Mouse (Mus musculus): ENCODE measurements around the gene Otor.

Gene Otor

DNA sequence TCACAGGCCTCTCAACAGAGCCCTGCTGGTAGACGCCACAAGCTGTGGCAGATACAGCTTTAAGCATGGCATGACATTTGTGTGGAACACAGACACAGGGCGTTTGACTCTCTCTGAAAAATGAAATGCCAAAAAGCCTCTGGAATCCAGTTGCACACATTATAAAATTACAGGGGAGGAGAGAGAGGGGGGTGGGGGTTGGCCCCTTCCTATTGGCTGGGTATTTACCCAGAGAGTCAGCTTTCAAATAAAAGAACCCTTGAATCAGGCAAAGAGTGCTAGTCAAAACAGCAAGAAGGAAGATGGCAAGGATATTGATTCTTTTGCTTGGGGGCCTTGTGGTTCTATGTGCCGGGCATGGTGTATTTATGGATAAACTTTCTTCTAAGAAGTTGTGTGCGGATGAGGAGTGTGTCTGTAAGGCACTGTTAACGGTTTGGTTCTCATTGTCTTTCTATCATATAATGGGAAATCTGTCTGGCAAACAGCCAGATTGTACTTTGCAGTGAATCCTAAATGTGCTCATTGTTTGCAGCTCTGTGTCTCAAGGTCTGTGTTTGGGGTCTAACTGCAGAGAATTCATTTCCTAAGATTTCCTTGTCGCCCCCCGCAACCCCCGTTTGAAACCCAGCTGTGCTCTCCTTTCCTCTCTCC, at the start of gene Otor:
Otor (plus strand) TSS at position 276 of the 654 bp plus-strand sequence.
- DNase-seq (ENCODE audit: low read depth, low spot score): no peak

DNA sequence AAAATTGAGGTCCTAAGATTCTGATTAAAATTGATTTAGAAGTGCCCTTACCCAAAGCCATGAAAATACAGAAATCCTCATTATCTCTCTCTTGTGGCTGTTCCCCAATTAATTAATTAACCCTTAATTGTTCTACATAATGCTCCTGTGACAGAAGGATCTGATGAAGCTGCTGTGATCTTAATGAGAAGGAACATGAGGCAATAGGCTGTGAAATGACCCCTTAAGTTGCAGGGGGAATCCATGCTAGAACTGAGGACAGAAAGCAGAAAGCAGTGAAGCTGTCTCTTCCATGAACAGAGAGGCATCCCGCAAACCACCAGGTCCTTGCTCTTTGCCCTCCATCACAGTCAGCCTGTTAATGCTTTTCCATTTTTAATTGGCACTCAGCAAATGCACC, 47.0 kb upstream of the Otor start:
- DNase-seq (ENCODE audit: low read depth, low spot score): no peak

DNA sequence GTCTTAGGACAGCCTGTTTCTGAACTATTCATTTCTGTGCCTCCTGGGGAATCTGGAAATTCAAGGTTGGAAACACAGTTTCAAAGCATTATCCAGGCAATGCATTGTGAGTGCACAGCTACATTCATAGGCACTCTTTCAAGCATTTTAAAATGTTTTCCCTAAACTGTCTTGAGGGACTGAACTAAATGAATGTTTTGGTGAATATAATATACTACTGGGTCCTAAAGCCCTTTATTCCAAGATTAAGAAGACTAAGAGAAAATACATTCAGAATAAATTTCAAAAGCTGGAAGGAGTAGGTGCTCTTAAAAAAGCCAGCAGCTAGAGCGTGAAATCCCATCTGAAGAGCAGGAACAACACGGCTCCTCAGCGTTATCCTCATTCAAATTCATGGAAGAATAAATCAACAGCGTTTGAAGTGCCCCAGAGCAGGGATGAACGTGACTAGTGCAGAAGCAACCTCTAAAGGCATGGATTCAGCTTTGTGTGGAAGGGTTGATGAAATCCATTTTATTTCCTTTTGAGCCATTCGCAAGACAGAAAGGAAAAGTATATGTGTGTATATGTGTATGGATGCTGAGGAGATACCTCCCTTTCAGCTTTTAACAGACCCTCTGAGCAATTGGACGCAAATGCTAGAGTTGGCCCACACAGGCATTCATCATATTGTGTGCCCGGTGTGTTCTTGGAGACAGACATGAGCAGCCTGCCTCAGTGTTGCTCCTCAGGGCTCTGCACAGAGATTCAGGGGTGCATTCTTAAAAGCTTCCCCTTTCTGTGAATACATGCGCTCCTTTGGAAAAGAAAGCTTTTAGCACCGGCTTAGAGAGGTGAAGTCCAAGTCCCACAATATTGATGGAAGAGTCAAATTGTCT, 45.7 kb upstream of the Otor start:
- no peak for DNase-seq (ENCODE audit: low read depth, low spot score)

DNA sequence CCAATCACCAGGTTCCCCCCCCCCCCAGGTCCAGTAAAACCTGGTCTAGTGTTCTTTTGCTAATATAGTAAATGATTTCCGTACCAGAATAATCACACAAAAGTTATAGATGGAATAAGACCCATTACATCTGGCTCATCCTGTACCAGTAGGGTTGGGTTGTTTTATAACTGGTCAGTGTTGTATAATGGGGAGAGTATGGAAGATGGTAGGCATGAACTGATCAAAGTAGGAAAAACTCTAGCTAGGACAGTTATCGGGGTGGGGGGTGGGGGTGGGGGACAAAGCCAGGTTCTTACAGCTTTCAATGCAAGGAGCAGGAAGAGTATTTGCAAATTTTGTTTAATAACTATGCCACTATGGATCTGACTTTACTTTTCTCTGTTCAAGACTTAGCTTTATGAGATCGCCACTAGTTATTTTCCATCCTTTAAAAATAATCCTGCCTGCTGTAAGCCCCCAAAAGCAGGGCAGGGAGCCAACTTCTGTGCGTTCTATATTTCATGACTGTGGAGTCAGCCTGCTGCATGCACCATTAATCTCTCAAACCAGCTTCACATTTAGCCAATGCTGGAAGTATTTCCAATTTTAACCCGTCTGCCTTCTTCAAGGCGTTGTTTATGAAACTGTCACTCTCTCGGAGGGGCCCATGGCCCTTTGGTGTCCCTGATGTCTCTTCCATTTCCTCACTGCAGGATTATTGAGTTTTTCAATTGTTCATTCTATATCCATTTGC, 43.8 kb upstream of the Otor start:
- DNase-seq (ENCODE audit: low read depth, low spot score): no peak

DNA sequence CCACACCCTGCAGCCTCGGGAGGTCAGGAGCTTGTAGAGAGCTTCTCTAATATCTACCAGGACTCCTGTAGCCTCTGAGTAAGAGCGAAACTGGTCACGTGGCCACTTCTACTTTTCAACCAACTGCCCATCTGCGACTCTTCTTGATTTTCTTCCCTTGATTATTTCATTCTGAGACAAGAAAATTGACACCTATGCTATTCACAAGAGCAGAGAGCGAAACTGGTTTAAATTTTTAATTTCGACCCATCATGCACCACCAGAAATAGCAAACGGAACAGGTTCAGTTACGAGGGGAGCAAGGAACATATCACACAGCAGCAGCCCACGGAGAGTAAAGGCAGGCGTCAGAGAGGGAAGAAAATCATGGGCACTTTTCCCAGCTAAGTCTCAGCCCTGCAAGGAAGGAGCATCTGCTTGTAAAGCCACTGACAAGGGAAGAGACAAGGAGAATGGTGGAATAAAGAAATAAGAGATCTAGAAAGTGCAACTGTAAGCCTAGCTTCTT, 43.1 kb upstream of the Otor start:
- DNase-seq (ENCODE audit: low read depth, low spot score): no peak

DNA sequence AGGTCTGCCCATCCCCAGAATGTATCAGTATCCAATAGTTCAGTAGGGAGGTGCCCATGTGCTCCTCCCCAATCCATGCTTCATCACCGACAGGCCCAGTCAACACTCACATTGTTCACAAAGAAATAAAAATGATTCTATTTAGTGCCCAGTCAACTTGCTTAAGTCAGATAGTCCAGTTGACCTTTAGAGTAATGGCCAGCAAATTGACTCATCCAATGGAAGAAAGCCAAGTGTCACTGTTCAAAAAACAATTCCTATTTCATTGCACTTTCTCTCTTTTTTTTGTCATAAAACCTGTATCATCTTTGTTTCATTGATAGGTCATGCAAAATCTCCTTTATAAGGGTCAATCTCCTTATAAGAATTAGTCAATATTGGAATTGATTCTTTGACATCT, 36.7 kb upstream of the Otor start:
- DNase-seq (ENCODE audit: low read depth, low spot score): no peak

DNA sequence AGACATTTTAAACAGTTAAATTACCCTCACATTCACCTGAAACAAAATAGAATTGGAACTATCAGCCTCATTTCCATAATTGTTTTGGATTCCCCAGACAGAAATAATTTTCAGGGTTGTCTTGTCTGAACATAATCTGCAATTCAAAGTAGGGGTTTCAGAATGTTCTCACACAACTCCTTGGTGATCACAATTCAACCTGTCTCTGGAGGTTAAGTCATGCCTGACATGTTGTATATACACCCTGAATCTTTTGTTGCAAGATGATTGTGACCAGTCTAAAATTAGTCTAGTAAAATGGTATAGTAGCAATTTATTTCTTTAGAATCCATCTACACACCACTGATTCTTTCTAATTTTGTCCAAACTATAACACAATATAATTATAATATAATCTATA, 23.0 kb upstream of the Otor start:
- no peak for DNase-seq (ENCODE audit: low read depth, low spot score)

DNA sequence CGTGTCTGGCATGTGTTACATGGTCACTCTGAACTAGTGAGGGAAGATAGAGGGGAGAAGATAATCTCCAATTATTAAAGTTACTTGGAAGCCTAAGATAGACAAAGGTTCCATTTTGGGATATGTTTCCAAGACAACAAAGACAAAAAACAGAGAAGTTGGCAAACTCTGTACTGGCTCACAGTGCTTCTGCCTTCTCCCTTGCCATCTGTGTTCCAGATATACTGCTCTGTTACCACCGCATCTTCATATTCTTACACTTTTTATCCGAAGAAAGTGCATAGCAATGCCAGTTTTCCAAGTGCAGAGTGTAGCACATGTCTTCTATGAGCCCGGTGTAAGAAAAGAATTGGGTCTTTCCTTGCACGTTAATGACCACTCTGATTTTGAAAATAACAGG, 21.5 kb upstream of the Otor start:
- DNase-seq (ENCODE audit: low read depth, low spot score): no peak

DNA sequence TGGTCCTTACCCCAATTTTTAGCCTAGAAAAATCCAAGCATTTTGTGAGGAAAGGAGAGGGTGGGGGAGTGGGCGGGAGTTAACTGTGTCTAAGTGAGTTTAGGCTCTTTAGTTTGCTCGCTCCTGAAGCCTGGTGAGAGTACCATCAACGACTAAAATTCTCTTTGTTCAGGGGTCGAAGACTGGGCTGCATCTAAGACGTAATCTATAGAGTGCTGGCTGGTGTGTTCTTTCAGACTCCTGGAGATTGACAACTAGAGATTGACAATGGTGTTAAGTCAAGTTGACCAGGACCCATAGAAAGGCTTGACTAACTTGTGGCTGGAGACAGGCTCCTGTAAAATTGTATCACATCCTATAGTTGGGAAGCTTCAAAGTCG, 15.9 kb upstream of the Otor start:
- DNase-seq (ENCODE audit: low read depth, low spot score): no peak

DNA sequence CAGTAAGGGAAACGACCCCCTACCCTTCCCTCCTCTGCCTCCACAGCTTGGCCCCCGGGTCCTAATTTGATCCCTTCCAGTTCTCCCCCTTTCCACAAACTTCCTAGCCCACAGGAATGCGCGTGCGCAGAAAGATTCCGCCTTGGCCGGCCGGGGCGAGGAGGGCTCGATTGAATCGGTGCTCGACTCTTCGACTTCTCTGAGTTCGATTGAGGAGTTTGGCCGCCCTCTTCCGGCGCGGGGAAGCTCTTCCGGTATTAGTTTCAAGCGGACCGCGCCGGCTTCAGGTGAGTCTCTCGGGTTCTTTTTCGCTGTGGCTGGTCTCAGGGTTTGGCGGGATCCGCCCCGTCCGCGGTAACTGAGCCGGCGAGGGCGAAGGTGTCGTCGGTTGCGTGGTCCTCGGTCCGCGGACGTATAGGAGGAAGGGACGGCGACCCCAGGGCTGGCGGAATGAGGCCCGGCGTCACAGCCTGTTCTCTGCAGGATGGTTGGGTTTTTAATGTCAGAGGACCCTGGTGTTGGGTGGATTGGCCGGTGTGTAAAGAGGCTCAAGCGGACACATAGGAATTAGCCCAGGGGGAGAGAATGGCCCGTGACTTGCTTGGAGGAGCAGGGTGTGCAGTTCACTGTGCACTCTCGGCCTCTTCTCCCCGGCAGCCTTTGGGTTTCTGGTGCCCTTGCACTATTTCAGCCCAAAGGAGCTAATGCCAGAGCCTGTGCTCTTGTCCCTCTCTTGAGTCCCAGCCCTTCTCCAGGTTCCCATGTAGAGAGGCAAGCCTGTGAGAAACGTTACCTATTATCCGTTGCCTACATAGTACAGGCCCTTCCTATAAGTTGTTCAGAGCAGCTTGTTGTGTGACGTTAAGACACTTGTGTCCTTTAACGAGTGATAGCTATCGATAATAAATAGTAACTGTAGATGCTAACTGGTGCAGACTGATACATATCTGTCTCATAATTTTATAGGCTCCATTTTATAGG, 15.2 kb upstream of the Otor start, which contains the start of gene Snrpb2:
Snrpb2 (plus strand) TSS at position 228 of the 981 bp plus-strand sequence.
- DNase-seq (ENCODE audit: low read depth, low spot score): peak; percentile 96

DNA sequence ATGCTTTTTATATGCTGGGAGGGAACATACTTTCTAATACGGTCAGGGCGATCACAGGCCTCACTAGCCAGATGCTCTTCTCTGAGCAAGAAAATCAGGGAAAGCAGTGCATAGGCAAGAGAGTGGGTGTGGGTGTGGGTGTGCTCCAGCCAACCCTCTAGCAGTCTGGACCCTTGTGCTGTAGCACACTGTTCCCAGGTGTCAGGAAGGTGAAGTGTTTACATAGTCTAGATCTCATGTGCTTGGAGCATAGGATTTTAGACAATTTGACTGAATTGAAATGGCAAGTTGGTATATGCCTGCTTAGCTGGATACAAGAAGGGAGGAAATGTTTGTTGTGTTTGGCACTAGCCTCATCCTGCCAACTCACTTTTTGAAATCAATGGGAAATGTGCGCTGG, 12.4 kb upstream of the Otor start:
- no peak for DNase-seq (ENCODE audit: low read depth, low spot score)

DNA sequence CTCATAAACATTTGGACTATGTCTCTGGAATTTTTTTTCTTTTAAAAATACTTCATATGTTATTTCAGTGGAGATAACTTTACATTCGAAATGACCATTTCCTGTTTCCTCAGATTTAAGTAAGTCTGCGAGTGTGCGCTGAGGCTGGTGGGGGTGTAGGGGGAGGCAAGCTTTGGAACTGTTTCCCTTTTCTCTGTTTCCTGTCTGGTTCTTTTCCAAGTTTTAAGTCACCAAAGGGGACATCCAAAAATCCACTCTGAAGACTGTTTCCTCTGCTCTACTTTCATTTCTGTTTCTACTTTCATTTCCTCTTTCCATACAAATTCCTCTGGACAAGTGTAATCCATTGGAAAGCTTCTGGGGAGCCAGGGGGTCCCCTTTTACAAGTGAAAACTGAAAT, 3.4 kb downstream of the Otor start:
- no peak for DNase-seq (ENCODE audit: low read depth, low spot score)

DNA sequence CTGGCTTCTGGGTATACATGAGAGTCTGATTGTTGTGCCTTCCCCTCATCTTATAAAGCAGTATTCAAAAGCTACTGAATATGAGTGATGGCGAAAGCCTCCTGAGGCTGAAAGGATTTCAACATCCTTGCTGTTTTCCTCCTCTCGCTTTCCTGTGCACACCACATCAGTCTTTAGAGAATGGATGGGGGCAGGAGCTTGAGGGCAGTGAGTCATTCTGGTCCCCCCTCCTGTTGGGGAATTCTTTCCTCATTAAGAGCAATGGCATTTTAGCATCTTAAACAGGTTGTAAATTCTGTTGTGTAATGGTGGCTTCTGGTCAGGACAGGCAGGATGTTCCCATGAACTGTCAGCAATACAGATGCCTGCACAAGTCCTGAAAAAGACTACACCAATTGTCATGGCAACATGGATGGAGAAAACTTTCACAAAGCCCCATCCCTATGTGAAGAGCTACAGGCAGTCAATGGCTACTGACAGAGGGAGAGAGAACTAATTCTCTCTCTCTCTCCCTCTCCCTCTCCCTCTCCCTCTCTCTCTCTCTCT, 6.7 kb downstream of the Otor start:
- no peak for DNase-seq (ENCODE audit: low read depth, low spot score)

DNA sequence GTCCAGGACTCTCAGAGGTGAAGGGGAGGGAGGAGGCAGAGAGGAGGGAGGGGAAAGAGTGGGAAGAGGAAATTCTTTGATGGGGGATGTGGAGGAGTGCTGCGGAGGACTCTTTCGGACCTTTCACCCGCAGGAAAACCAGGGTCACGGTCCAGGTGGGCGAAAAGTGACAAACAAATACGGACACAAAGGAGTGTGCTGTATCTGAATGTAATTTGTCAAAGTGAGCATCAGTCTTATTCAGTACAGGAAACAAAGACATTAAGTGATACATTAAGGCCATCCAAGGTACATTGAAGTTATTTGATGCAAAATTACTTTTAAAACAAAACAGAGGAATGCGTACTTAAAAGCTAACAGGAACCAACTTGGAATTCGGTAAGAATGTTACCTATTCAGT, 11.6 kb downstream of the Otor start:
- DNase-seq (ENCODE audit: low read depth, low spot score): peak; percentile 85

DNA sequence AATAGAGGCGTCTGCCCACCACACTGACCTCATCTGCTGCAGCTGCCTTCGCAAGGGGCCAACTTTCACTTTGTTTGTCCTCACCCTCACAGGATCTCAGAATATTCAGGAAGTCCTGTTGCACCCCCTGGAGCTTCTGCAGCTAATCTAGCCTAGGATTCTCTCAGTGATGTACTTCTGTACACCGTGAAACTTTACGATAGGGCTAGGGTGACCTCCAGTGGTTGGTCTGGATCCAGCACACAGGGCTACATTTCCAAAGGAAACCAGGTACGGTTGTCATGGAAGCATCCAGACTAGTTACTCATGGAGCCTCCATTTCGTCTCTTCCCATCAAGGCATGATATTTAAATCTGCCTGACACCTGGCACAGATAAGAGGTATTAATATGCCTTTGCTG, 15.5 kb downstream of the Otor start:
- DNase-seq (ENCODE audit: low read depth, low spot score): peak; percentile 80

DNA sequence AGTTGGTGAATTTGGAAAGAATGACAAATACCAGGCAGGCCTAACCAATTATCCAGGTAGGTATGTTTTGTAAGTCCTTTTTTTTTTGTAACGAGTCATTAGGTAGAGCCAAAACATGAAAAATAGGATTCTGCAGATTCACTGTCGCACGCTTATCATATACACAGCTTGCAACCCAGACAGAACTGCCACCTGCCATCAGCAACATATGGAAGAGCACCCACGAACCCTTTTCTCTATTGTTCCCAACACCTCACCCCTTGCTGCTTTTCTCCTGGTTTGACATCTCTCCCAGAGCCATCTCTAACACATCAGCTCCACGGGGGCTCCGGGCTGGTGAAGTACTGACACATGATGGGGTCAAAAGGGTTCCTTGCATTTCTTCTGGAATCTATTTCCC, 16.5 kb downstream of the Otor start:
- no peak for DNase-seq (ENCODE audit: low read depth, low spot score)

DNA sequence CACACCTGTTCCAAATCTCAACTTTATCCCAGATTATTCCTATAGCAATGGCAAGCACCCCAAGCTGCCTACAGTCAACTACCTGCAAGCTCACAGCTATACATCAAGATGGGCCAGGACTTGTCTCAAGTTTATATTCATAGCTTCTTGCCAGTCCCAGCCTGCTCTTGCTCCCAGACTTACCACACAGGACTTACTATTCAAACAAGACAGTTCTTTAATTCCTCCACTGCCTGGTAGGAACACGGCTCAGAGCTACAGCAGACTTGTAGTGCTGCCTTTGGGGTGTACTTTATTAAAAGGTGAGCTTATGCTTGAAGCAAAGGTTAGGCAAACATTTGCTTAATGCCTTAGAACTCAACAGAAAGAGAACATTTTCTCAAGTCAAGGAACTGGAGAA, 18.9 kb downstream of the Otor start:
- DNase-seq (ENCODE audit: low read depth, low spot score): no peak

DNA sequence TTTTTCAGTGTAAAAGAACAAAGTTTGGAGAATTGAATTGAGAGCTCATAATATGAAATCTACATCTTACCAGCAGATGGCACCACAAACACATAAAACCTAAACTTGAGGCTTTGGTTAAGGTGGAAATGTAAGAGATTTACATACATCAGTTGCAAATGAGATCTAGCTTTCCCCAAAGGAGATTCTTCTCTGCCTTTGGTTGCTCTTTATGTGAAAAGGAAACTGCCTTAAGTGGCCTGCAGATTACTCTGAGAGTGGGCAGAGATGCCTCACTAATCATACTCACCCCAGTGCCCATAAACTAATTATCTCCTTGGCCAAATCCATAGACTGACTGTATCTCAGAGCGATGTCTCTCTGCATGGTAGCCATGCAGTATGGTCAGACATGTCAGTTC, 35.6 kb downstream of the Otor start:
- DNase-seq (ENCODE audit: low read depth, low spot score): peak; percentile 63

DNA sequence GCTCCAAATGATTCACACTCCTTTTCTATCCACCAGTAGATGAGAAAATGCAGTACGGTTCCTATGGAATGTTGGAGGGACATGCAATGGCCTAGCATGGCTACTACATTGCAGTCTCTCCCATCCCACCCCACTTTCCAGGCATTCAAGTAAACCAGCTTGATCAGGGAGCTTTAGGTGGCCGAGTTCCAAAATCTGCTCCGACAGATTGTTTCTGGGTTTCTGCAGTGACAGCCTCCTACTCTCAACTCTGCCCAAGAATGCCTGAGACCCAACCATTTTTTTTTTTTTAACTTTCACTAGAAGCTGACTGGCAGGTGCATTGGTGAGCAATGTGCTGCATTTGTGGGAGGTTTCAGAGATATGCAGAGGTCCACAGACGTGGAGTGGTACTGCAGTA, 36.4 kb downstream of the Otor start:
- DNase-seq (ENCODE audit: low read depth, low spot score): no peak

DNA sequence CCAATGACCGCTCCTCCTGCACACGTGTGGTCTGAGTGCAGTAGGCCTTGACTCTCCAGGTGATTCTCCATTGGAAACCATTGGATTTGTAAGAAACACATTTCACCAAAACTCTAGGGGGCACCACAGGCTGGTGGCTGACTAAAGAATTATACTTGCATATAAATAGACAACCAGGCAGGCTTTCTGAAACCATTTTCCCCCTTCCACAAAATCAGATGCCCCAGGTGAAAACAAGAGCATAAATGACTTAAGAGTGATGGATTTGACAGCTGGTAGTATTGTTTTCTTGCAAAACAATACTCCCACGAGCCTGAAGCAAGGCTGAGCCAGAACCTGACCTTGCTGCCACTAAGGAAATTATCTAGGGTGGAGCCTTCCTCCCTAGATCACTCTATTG, 39.2 kb downstream of the Otor start:
- peak; percentile 91 for DNase-seq (ENCODE audit: low read depth, low spot score)

DNA sequence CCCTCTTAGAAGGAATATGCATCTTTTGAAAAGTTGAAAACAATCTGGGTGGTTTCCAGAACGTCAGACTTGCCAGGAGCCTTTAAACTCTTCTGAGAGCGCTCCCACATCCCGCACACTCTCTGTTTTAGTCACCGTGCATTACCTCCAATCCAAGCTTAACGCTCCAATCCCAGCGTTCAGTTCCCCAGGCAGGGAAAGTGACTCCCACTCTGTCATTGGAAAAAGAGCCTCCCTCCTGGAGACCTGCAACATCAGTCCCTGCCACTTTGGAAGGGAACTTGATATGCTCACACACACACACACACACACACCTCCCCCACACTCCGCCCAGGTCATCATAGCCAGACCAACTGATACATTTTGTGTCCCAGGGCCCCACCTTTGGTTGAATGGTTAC, 39.9 kb downstream of the Otor start:
- peak; percentile 69 for DNase-seq (ENCODE audit: low read depth, low spot score)
